Mouse (Mus musculus) neural tube, embryonic 14.5 days (tissue): ENCODE measurements around the gene Dock6. TPM values are rescaled to one million over a fixed set of nuclear protein-coding genes. Genes with fewer than 3 reads are reported as not detected.

ENCODE experiments used
- ATAC-seq: fragments of 200-750 bp; cut with Nextera tagmentation; 2 replicates; pipeline ENCODE4 v1.8.0; 2017; ENCODE audit warnings: low read depth, mild to moderate bottlenecking, moderate TSS enrichment, moderate library complexity
- H3K27ac ChIP-seq: fragments of 300-500 bp; sonication (generic); 2 replicates; pipeline ENCODE4 v1.5.1; 2014; ENCODE audit warnings: low read depth, mild to moderate bottlenecking, control low read depth, low read length, moderate library complexity, mixed read lengths
- H3K27me3 ChIP-seq: fragments of 300-500 bp; sonication (generic); 2 replicates; pipeline ENCODE4 v1.6.1; 2014; ENCODE audit warnings: low read length; ENCODE audit not compliant: control insufficient read depth, insufficient read depth
- H3K36me3 ChIP-seq: fragments of 300-500 bp; sonication (generic); 2 replicates; pipeline ENCODE4 v1.6.1; 2014; ENCODE audit warnings: low read length, mixed read lengths; ENCODE audit not compliant: control insufficient read depth, insufficient read depth
- H3K4me1 ChIP-seq: fragments of 300-500 bp; sonication (generic); 2 replicates; pipeline ENCODE4 v1.6.1; 2014; ENCODE audit warnings: low read length; ENCODE audit not compliant: control insufficient read depth, insufficient read depth
- H3K4me2 ChIP-seq: fragments of 300-500 bp; sonication (generic); 2 replicates; pipeline ENCODE4 v1.6.1; 2014; ENCODE audit warnings: mild to moderate bottlenecking, low read depth, low read length, control low read depth
- H3K4me3 ChIP-seq: fragments of 300-500 bp; sonication (generic); 2 replicates; pipeline ENCODE4 v1.5.1; 2014; ENCODE audit warnings: low read depth, low read length, control low read depth, mixed read lengths
- H3K9ac ChIP-seq: fragments of 300-500 bp; sonication (generic); replicated peaks from 2 replicates; pipeline ENCODE4 v1.6.1; 2014; ENCODE audit warnings: low read depth, mild to moderate bottlenecking, control low read depth, low read length, mixed read lengths
- H3K9me3 ChIP-seq: fragments of 300-500 bp; sonication (generic); 2 replicates; pipeline ENCODE4 v1.6.1; 2016; ENCODE audit warnings: low read length; ENCODE audit not compliant: control insufficient read depth
- WGBS: fragments of 180-500 bp; shearing (Covaris S2); extraction: QIAGEN DNeasy Blood & Tissue Kit; methylation state at CpG from one replicate; pipeline ENCODE4 v1.1.7; 2014; 5-methylcytosine and 5-hydroxymethylcytosine counted together
- polyA plus RNA-seq: library from polyadenylated mRNA; unstranded; fragments of >200 nt; fragmentation: Nextera tagmentation; extraction: Ambion mirVana; gene quantifications from 2 replicates; pipeline ENCODE4 v1.2.1, GENCODE M21; 2014

The Dock6 gene
- polyA plus RNA-seq, 1 experiment from 2014 or later, result 8.2 TPM

DNA sequence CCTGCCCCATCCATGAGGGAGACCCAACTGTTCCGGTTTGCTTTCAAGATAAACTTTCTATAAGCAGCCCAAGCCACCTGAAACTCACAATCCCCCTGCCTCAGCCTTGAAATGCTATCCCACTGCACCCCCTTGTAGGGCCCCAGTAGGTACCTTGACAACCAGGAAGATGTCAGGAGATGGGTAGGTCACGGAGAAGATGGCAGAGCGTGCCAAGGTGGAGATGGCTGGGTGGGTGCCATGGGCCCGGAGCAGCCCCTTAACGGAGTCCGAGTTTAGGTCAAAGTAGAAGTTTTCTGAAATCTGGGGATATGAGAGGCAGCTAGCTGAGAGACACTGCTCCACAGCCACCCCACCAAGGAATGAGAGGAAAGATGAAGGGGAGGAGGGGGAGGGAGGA, 11.1 kb downstream of the Dock6 start:
- Histone ChIP-seq H3K4me3 (no peak overlapping the region), H3K36me3 (no peaks in the 10 kb centered on the region), H3K27me3 (no peaks in the 10 kb centered on the region), H3K9ac (no peak overlapping the region), H3K4me2 (no peak overlapping the region), H3K4me1 (no peaks in the 10 kb centered on the region), H3K27ac (no peak overlapping the region), H3K9me3 (no peaks in the 10 kb centered on the region)
- ATAC-seq, result no peak
- WGBS, result 96% methylated on average over 6 of the region's 6 CpGs

- whole genome bisulfite sequencing, result 57% methylated on average over 8 of the region's 8 CpGs
- Histone ChIP-seq H3K36me3 (no peaks in the 10 kb centered on the region), H3K4me1 (no peaks in the 10 kb centered on the region), H3K4me3 (no peak overlapping the region), H3K4me2 (no peak overlapping the region), H3K9ac (no peak overlapping the region), H3K27ac (no peak overlapping the region), H3K9me3 (no peaks in the 10 kb centered on the region), H3K27me3 (no peaks in the 10 kb centered on the region)
- ATAC-seq, result 0 out of 2 replicates have a peak, but pooled peaks have one; percentile 13
Observed at GRCm38 (mm10) chr9:21840115-21840787, 12.2 kb downstream of the Dock6 start.

GRCm38 (mm10) chr9:21837690-21838089, 14.7 kb downstream of the Dock6 start:
- no peak overlapping the region for H3K4me2 ChIP-seq
- ATAC-seq, result no peak
- no peaks in the 10 kb centered on the region for H3K27me3 ChIP-seq
- 97% methylated on average over 2 of the region's 2 CpGs for WGBS
- H3K4me3 ChIP-seq, result no peak overlapping the region
- no peaks in the 10 kb centered on the region for H3K4me1 ChIP-seq
- H3K9ac ChIP-seq, result no peak overlapping the region
- H3K9me3 ChIP-seq, result no peaks in the 10 kb centered on the region
- H3K27ac ChIP-seq, result no peak overlapping the region
- H3K36me3 ChIP-seq, result no peaks in the 10 kb centered on the region

DNA sequence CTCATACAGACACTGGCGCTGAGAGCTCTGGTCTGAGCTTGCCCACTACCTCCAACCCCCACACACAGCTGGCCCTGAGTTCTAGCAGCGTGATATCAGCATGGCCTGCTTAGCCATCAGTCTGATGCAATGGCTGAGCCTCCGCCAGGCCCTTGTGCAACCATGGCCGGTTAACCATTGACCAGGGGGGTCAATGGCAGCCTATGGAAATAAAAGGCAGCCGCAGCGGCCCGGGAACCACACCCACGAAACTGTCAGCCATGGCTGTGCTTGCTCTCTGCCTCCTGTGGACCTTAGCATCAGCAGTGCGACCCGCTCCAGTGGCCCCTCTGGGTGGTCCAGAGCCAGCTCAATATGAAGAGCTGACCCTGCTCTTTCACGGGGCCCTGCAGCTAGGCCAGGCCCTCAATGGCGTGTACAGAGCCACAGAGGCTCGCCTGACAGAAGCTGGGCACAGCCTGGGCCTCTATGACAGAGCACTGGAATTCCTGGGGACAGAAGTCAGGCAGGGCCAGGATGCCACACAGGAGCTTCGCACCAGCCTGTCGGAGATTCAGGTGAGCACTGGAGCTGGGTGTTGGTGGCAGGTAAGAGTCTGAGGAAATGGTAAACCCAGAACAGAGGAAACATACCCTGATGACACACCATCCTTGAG, 17.1 kb downstream of the Dock6 start, which contains the start of gene Angptl8:
TSS of gene Angptl8 (plus strand) at position 253 of the 655 bp plus-strand sequence.
- no peaks in the 10 kb centered on the region for H3K36me3 ChIP-seq
- no peaks in the 10 kb centered on the region for H3K4me1 ChIP-seq
- H3K27ac ChIP-seq, result no peak within 1 kb of the TSS
- no peak for ATAC-seq
- H3K9ac ChIP-seq, result no peak within 1 kb of the TSS
- no peak within 1 kb of the TSS for H3K4me2 ChIP-seq
- H3K27me3 ChIP-seq, result no peaks in the 10 kb centered on the region
- H3K9me3 ChIP-seq, result no peaks in the 10 kb centered on the region
- H3K4me3 ChIP-seq, result no peak within 1 kb of the TSS
- 68% methylated on average over 15 of the region's 15 CpGs for WGBS

- Histone ChIP-seq H3K9ac (no peak overlapping the region), H3K4me3 (no peak overlapping the region), H3K27ac (no peak overlapping the region), H3K4me1 (no peaks in the 10 kb centered on the region), H3K4me2 (no peak overlapping the region), H3K9me3 (no peaks in the 10 kb centered on the region), H3K27me3 (no peaks in the 10 kb centered on the region), H3K36me3 (no peaks in the 10 kb centered on the region)
- 92% methylated on average over 20 of the region's 20 CpGs for WGBS
- no peak for ATAC-seq
Observed at GRCm38 (mm10) chr9:21831558-21832240, 20.7 kb downstream of the Dock6 start.

- Histone ChIP-seq H3K4me1 (no peaks in the 10 kb centered on the region), H3K36me3 (no peaks in the 10 kb centered on the region), H3K4me2 (no peak overlapping the region), H3K4me3 (no peak overlapping the region), H3K27ac (no peak overlapping the region), H3K27me3 (no peaks in the 10 kb centered on the region), H3K9ac (no peak overlapping the region), H3K9me3 (no peaks in the 10 kb centered on the region)
- WGBS, result 88% methylated on average over 11 of the region's 11 CpGs
- ATAC-seq, result no peak
Observed at GRCm38 (mm10) chr9:21830936-21831335, 21.5 kb downstream of the Dock6 start.

DNA sequence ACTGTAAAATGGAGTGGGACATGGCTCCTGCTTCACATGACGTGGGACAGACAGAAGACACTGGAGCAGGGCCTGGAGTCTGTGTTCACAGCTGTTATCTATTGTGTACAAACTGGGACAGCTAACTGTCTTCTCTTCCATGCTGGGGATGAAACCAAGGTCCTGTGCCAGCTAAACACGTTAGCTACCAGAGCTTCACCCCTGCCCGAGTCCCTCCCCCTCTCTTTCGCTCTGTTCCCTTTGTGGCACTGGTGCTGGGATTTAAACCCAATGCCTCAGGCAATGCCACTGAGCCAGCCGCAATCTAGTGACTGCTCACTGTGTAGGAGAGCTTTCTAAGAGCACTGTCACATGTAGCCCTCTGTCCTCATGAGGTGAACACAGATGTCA, 22.0 kb downstream of the Dock6 start:
- H3K9me3 ChIP-seq, result no peaks in the 10 kb centered on the region
- H3K27me3 ChIP-seq, result no peaks in the 10 kb centered on the region
- no peak for ATAC-seq
- no peak overlapping the region for H3K4me3 ChIP-seq
- H3K4me1 ChIP-seq, result no peaks in the 10 kb centered on the region
- H3K4me2 ChIP-seq, result no peak overlapping the region
- no peak overlapping the region for H3K27ac ChIP-seq
- no peak overlapping the region for H3K9ac ChIP-seq
- WGBS, result 76% methylated on average over 5 of the region's 5 CpGs
- H3K36me3 ChIP-seq, result no peaks in the 10 kb centered on the region

DNA sequence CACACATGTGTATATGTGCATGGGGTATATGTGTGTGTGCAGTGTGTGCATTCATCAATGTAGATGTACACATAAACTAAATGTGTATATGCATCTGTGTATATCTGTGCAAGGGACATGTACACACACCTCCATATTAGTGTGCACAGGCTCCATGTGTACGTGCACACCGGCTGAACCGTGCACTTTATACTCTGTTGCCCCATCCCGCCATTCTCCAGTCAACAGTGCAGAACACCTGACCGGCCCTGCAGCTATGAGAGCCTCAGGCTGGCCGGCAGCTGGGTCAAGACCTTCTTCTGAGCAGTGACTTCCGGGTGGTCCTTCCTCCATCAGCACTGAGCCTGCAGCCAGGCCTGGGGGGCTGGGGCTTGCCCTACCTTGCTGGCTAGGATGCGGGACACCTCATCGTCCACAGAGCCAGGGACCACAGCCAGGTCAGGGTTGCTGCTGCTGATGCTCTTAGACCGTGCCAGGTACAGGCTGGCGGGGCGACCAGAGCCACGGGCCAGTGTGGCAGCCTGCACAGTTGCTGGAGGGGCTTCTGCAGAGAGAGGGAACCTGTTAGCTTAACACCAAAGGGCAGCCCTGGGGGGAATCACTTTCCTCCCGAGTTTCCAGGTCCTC, 22.5 kb downstream of the Dock6 start:
- WGBS, result 95% methylated on average over 14 of the region's 14 CpGs
- Histone ChIP-seq H3K9me3 (no peaks in the 10 kb centered on the region), H3K4me2 (no peak overlapping the region), H3K27ac (no peak overlapping the region), H3K4me3 (no peak overlapping the region), H3K9ac (no peak overlapping the region), H3K36me3 (no peaks in the 10 kb centered on the region), H3K27me3 (no peaks in the 10 kb centered on the region), H3K4me1 (no peaks in the 10 kb centered on the region)
- ATAC-seq, result no peak

GRCm38 (mm10) chr9:21824366-21824765, 28.1 kb downstream of the Dock6 start:
- no peak overlapping the region for H3K4me2 ChIP-seq
- no peak overlapping the region for H3K4me3 ChIP-seq
- H3K9me3 ChIP-seq, result no peaks in the 10 kb centered on the region
- H3K27me3 ChIP-seq, result no peaks in the 10 kb centered on the region
- H3K27ac ChIP-seq, result no peak overlapping the region
- no peak for ATAC-seq
- H3K9ac ChIP-seq, result no peak overlapping the region
- 61% methylated on average over 10 of the region's 10 CpGs for WGBS
- no peaks in the 10 kb centered on the region for H3K36me3 ChIP-seq
- no peaks in the 10 kb centered on the region for H3K4me1 ChIP-seq
